Mouse (Mus musculus) cerebellum, postnatal 36 days (tissue): ENCODE measurements around the gene Defa35.
"Not testable (repeated sequence)": the region's sequence is repeated elsewhere in the genome, so short reads cannot be mapped to it uniquely, and the experiment has no call there.

ENCODE experiments used
- DNase-seq, 2 experiments: peaks; one replicate each; pipeline ENCODE4 v3.0.0; 2021 to 2022; ENCODE audit warnings: mixed read lengths in 2 of 2

Defa35 gene

DNA sequence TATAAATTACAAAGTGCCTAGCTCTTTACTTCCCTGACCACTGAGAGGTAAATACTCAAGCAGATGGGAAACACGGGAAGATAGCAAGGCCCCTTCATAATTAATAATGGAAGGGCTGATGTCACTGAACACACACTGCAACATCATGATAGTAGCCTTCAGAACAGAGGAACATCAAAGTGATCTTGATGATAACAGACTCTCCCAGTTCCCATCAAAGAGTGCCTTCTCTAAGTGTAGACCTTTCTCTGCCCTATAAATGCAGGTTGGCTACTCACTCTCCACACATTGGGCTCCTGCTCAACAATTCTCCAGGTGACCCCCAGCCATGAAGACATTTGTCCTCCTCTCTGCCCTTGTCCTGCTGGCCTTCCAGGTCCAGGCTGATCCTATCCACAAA, at the start of gene Defa35:
TSS of gene Defa35 (plus strand) at position 301 of the 400 bp plus-strand sequence.
- DNase-seq = not testable (repeated sequence)

DNA sequence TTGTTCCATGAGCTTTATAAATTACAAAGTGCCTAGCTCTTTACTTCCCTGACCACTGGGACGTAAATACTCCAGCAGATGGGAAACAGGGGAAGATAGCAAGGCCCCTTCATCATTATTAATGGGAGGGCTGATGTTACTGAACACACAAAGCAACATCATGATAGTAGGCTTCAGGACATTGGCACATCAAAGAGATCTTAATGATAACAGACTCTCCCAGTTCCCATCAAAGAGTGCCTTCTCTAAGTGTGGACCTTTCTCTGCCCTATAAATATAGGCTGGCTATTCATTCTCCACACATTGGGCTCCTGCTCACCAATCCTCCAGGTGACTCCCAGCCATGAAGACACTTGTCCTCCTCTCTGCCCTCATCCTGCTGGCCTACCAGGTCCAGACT, 39.6 kb upstream of the Defa35 start, which contains the start of gene Defa21:
TSS of gene Defa21 (plus strand) at position 301 of the 400 bp plus-strand sequence.
- DNase-seq = not testable (repeated sequence)

DNA sequence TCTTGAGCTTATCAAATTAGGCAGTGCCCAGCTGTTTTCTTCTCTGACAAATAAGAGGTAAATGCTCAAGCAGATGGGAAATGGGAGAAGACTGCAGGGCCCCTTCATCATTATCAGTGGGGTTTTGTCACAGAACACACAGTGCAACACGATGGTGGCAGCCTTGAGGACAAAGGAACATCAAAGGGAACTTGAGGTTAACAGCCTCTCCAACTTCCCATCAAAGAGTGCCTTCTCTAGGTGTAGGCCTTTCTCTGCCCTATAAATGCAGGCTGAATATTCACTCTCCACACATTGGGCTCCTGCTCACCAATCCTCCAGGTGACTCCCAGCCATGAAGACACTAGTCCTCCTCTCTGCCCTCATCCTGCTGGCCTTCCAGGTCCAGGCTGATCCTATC, 10.1 kb upstream of the Defa35 start, which contains the start of gene Defa23:
TSS of gene Defa23 (plus strand) at position 301 of the 400 bp plus-strand sequence.
- not testable (repeated sequence) for DNase-seq

DNA sequence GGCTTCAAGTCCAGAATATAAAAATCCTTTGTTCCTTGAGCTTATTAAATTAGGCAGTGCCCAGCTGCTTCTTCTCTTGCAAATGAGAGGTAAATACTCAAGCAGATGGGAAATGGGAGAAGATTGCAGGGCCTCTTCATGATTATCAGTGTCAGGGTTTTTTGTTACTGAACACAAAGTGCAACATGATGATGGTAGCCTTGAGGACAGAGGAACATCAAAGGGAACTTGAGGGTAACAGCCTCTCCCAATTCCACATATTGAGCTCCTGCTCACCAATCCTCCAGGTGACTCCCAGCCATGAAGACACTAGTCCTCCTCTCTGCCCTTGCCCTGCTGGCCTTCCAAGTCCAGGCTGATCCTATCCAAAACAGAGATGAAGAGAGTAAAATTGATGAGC, 19.3 kb downstream of the Defa35 start, which contains the start of gene Defa25:
TSS of gene Defa25 (plus strand) at position 301 of the 400 bp plus-strand sequence.
- not testable (repeated sequence) for DNase-seq

DNA sequence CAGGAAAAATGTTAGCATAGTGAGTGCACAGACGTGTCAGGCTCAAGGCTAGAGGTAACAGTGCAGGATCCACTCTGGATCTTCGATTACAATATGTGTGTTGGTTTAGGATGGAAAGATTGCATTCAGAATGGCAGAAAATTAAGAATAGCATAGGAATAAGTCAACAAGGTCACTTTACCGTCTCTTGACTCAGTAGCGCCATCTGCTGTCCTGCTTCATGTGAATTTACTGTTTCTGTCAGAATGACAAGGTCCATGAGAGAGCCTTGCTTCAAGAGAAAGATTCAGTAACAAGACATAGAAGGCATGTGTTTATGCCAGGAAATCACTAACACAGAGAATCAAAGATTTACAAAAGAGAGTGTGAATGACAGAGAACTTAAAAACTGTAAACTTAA, 28.3 kb downstream of the Defa35 start:
- DNase-seq = peak in 1 of 2 experiments; percentile 1

DNA sequence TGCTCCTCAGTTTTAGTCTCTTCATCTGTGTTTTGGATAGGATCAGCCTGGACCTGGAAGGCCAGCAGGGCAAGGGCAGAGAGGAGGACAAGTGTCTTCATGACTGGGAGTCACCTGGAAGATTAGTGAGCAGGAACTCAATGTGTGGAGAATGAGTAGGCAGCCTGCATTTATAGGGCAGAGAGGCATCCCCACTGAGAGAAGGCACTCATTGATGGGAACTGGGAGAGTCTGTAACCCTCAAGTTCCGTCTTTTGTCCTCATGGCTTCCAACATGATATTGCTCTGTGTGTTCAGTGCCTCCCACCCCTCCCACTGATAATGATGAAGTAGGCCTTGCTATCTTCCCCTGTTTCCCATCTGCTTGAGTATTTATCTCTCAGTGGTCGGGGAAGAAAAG, 31.1 kb downstream of the Defa35 start, which contains the start of gene Gm14851:
TSS of gene Gm14851 (minus strand) at position 101 of the 400 bp plus-strand sequence.
- not testable (repeated sequence) for DNase-seq
